Mouse (Mus musculus): ENCODE measurements at regions not wholly inside any gene's neighbourhood (a gene's known extent, or its start where the extent isn't known, plus 50 kb on each side); places are given as distances from the start of the nearest gene placed in this dataset.

GRCm38 (mm10) chr12:29021152-29021551, 269.5 kb downstream of the Eipr1 start:
- TF ChIP-seq CTCF (conservative IDR thresholded peaks at IDR 0.05; ENCODE audit: insufficient read depth, insufficient read length, low read depth, low read length) = no peak
- no peak for TF ChIP-seq POLR2A (IDR thresholded peaks at IDR 0.05; ENCODE audit: low read depth, low read length)

All from kidney, adult 2 months (tissue).